Mouse (Mus musculus) intestine, embryonic 14.5 days (tissue): ENCODE results near the gene Hdac9. TPM values are rescaled to one million over a fixed set of nuclear protein-coding genes. Genes with fewer than 3 reads are reported as not detected.

Experiments used
- ATAC-seq: fragments of 200-750 bp; cut with Nextera tagmentation; replicated peaks from 2 replicates; pipeline ENCODE4 v1.8.0; 2017; ENCODE audit warnings: low read depth, moderate number of reproducible peaks, moderate TSS enrichment, moderate library complexity; ENCODE audit not compliant: low FRiP score, low TSS enrichment
- DNase-seq: peaks from one replicate; pipeline ENCODE4 v3.0.0-alpha.2; 2018; ENCODE audit warnings: low spot score
- H3K27ac ChIP-seq: fragments of 300-500 bp; sonication (generic); 2 replicates; pipeline ENCODE4 v1.5.1; 2014; ENCODE audit warnings: low read depth, mild to moderate bottlenecking, control low read depth
- H3K27me3 ChIP-seq: fragments of 300-500 bp; sonication (generic); replicated peaks from 2 replicates; pipeline ENCODE4 v1.6.1; 2014; ENCODE audit warnings: low read length, control low read depth; ENCODE audit not compliant: control insufficient read depth, insufficient read depth
- H3K36me3 ChIP-seq: fragments of 300-500 bp; sonication (generic); 2 replicates; pipeline ENCODE4 v1.6.1; 2014; ENCODE audit warnings: low read length, control low read depth; ENCODE audit not compliant: control insufficient read depth, insufficient read depth
- H3K4me1 ChIP-seq: fragments of 300-500 bp; sonication (generic); replicated peaks from 2 replicates; pipeline ENCODE4 v1.6.1; 2014; ENCODE audit warnings: low read length, control low read depth, mixed read lengths; ENCODE audit not compliant: control insufficient read depth, insufficient read depth
- H3K4me2 ChIP-seq: fragments of 300-500 bp; sonication (generic); 2 replicates; pipeline ENCODE4 v1.6.1; 2014; ENCODE audit warnings: low read length
- H3K4me3 ChIP-seq: fragments of 300-500 bp; sonication (generic); 2 replicates; pipeline ENCODE4 v1.5.1; 2014; ENCODE audit warnings: low read depth, low read length, control low read depth, mixed read lengths
- H3K9ac ChIP-seq: fragments of 300-500 bp; sonication (generic); 2 replicates; pipeline ENCODE4 v1.6.1; 2014; ENCODE audit warnings: mild to moderate bottlenecking, low read length
- H3K9me3 ChIP-seq: fragments of 300-500 bp; sonication (generic); 2 replicates; pipeline ENCODE4 v1.6.1; 2016; ENCODE audit warnings: low read length, control low read depth; ENCODE audit not compliant: control insufficient read depth
- WGBS: fragments of 180-500 bp; shearing (Covaris S2); extraction: QIAGEN DNeasy Blood & Tissue Kit; methylation state at CpG from one replicate; pipeline ENCODE4 v1.1.7; 2014; 5-methylcytosine and 5-hydroxymethylcytosine counted together
- polyA plus RNA-seq: library from polyadenylated mRNA; unstranded; fragments of >200 nt; fragmentation: Nextera tagmentation; extraction: Ambion mirVana; gene quantifications from 2 replicates; pipeline ENCODE4 v1.2.1, GENCODE M21; 2014

The Hdac9 gene
- polyA plus RNA-seq, 1 experiment from 2014 or later: 4.7 TPM

DNA sequence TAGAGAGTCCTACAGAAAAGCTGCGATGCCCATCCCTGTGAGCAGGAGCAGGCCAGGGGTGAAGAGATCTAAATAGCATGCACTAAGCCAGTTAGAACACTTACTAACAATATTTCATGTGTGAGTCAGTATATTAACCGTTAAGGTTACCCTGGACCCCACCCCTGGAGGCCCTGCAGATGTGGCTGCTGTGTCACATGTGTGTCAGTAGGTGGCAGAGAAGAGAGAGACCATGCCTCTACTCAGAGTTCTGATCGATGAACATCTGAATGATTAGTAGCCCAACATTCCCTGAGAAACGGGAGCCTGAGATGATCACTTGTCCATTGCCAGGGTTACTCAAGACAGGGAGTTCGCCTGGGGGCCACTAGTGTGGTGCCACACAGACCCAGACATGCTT, 22.0 kb downstream of the Hdac9 start:
- H3K27ac ChIP-seq: no peak overlapping the region
- 70% methylated on average over 5 of the region's 5 CpGs for WGBS
- ATAC-seq: no peak

GRCm38 (mm10) chr12:34888694-34889093, 28.2 kb downstream of the Hdac9 start:
- DNase-seq (no peak), ATAC-seq (no peak)
- H3K27ac ChIP-seq: no peak overlapping the region
- 81% methylated on average over 4 of the region's 4 CpGs for WGBS
- H3K4me2 ChIP-seq: no peak overlapping the region
- H3K27me3 ChIP-seq: no peaks in the 10 kb centered on the region
- no peaks in the 10 kb centered on the region for H3K9me3 ChIP-seq
- H3K4me3 ChIP-seq: no peak overlapping the region
- no peaks in the 10 kb centered on the region for H3K4me1 ChIP-seq
- no peaks in the 10 kb centered on the region for H3K36me3 ChIP-seq
- H3K9ac ChIP-seq: no peak overlapping the region

More for the DNA sequence above, 22.0 kb downstream of the Hdac9 start:
- Histone ChIP-seq H3K9me3 (no peaks in the 10 kb centered on the region), H3K4me1 (no peaks in the 10 kb centered on the region), H3K4me2 (no peak overlapping the region), H3K9ac (no peak overlapping the region), H3K36me3 (no peaks in the 10 kb centered on the region), H3K27me3 (no peaks in the 10 kb centered on the region), H3K4me3 (no peak overlapping the region)
- DNase-seq: no peak

DNA sequence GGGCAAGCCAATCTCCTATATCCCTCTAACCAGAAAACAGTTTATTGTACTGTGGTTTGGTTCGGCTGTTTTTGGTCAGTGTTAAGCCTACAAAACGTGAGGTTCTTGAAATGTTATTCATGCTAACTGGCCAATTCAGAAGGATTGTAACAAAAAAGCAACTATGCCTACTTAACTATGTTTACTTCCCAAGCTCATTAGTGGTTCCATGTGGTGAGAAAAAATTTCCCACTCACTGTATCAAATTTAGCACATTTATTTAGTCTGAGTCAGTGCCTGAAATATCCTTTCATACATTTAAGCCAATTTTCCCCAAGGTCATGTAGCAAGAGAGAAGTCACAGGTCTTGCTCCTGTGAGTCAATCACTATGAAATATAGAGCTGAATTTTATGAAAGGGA, 42.0 kb downstream of the Hdac9 start:
- no peaks in the 10 kb centered on the region for H3K4me1 ChIP-seq
- H3K27ac ChIP-seq: no peak overlapping the region
- H3K36me3 ChIP-seq: no peaks in the 10 kb centered on the region
- 79% methylated on average over 2 of the region's 2 CpGs for WGBS
- no peaks in the 10 kb centered on the region for H3K9me3 ChIP-seq
- H3K4me2 ChIP-seq: no peak overlapping the region
- H3K9ac ChIP-seq: no peak overlapping the region
- ATAC-seq (no peak), DNase-seq (no peak)
- H3K4me3 ChIP-seq: no peak overlapping the region
- H3K27me3 ChIP-seq: no peaks in the 10 kb centered on the region

GRCm38 (mm10) chr12:34871028-34871427, 45.9 kb downstream of the Hdac9 start:
- no peak for ATAC-seq
- DNase-seq: no peak
- Histone ChIP-seq H3K36me3 (no peaks in the 10 kb centered on the region), H3K27ac (no peak overlapping the region), H3K27me3 (no peaks in the 10 kb centered on the region), H3K4me2 (no peak overlapping the region), H3K9me3 (no peaks in the 10 kb centered on the region), H3K4me1 (no peaks in the 10 kb centered on the region), H3K4me3 (no peak overlapping the region), H3K9ac (no peak overlapping the region)
- 61% methylated on average over 7 of the region's 7 CpGs for WGBS

- H3K9me3 ChIP-seq: no peaks in the 10 kb centered on the region
- H3K9ac ChIP-seq: no peak overlapping the region
- no peak overlapping the region for H3K4me2 ChIP-seq
- H3K36me3 ChIP-seq: no peaks in the 10 kb centered on the region
- no peak overlapping the region for H3K27ac ChIP-seq
- 90% methylated on average over 4 of the region's 4 CpGs for WGBS
- no peaks in the 10 kb centered on the region for H3K4me1 ChIP-seq
- ATAC-seq: no peak
- no peak overlapping the region for H3K4me3 ChIP-seq
- H3K27me3 ChIP-seq: no peaks in the 10 kb centered on the region
- no peak for DNase-seq
Measured at GRCm38 (mm10) chr12:34841196-34841595, 75.7 kb downstream of the Hdac9 start.

DNA sequence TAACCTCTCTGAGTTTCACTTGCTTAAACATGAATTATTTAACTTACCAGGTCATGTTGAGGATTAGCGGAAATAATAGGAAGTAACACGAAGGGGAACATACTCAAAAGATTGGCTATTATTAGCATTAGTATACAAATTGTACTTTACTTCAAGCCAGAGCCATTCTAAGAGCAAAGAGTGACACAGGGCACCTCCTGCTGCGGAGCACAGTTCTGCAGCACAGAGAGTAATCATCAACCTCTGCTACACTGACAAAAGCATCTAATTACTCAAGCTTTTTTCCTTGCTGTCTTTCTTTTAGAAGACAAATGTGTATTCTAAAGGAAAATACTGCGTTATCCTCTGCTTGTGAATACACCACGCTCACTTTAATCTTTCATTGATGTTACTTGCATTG, 79.6 kb downstream of the Hdac9 start:
- Histone ChIP-seq H3K4me1 (no peaks in the 10 kb centered on the region), H3K4me3 (no peak overlapping the region), H3K27me3 (no peaks in the 10 kb centered on the region), H3K9ac (no peak overlapping the region), H3K9me3 (no peaks in the 10 kb centered on the region), H3K36me3 (no peaks in the 10 kb centered on the region), H3K27ac (no peak overlapping the region), H3K4me2 (no peak overlapping the region)
- DNase-seq (no peak), ATAC-seq (no peak)
- WGBS: 44% methylated on average over 5 of the region's 5 CpGs

GRCm38 (mm10) chr12:34836864-34837263, 80.0 kb downstream of the Hdac9 start:
- 36% methylated on average over 1 of the region's 1 CpGs for WGBS
- no peak overlapping the region for H3K9ac ChIP-seq
- H3K36me3 ChIP-seq: no peaks in the 10 kb centered on the region
- H3K9me3 ChIP-seq: no peaks in the 10 kb centered on the region
- DNase-seq (no peak), ATAC-seq (no peak)
- no peaks in the 10 kb centered on the region for H3K4me1 ChIP-seq
- H3K4me3 ChIP-seq: no peak overlapping the region
- no peak overlapping the region for H3K4me2 ChIP-seq
- no peaks in the 10 kb centered on the region for H3K27me3 ChIP-seq
- no peak overlapping the region for H3K27ac ChIP-seq

- H3K27ac ChIP-seq: no peak overlapping the region
- H3K4me1 ChIP-seq: no peaks in the 10 kb centered on the region
- H3K27me3 ChIP-seq: no peaks in the 10 kb centered on the region
- ATAC-seq: no peak
- WGBS: 91% methylated on average over 1 of the region's 1 CpGs
- no peak for DNase-seq
- no peak overlapping the region for H3K4me3 ChIP-seq
- no peaks in the 10 kb centered on the region for H3K9me3 ChIP-seq
- H3K36me3 ChIP-seq: no peaks in the 10 kb centered on the region
- H3K9ac ChIP-seq: no peak overlapping the region
- no peak overlapping the region for H3K4me2 ChIP-seq
Measured at GRCm38 (mm10) chr12:34836085-34836484, 80.8 kb downstream of the Hdac9 start.

- no peaks in the 10 kb centered on the region for H3K27me3 ChIP-seq
- ATAC-seq (no peak), DNase-seq (no peak)
- H3K27ac ChIP-seq: no peak overlapping the region
- no peaks in the 10 kb centered on the region for H3K36me3 ChIP-seq
- WGBS: 80% methylated on average over 3 of the region's 3 CpGs
- no peak overlapping the region for H3K4me2 ChIP-seq
- H3K9me3 ChIP-seq: no peaks in the 10 kb centered on the region
- H3K4me3 ChIP-seq: no peak overlapping the region
- no peaks in the 10 kb centered on the region for H3K4me1 ChIP-seq
- H3K9ac ChIP-seq: no peak overlapping the region
Measured at GRCm38 (mm10) chr12:34835493-34835892, 81.4 kb downstream of the Hdac9 start.
